Mouse (Mus musculus) macrophage (primary cell): Measurements from ENCODE around the gene Sell. TPM values are rescaled to one million over a fixed set of nuclear protein-coding genes. Genes with fewer than 3 reads are reported as not detected.

Source experiments
- H3K27ac ChIP-seq: fragments of 350-480 bp; formaldehyde crosslinking; 2 replicates; pipeline ENCODE4 v1.9.0; 2021
- H3K36me3 ChIP-seq: fragments of 350-480 bp; formaldehyde crosslinking; 2 replicates; pipeline ENCODE4 v1.9.0; 2021; ENCODE audit errors: inconsistent target
- H3K4me3 ChIP-seq: fragments of 350-480 bp; formaldehyde crosslinking; 2 replicates; pipeline ENCODE4 v1.9.0; 2021; ENCODE audit errors: inconsistent target
- H3K79me2 ChIP-seq: fragments of 350-480 bp; formaldehyde crosslinking; 2 replicates; pipeline ENCODE4 v1.9.0; 2021; ENCODE audit errors: inconsistent target
- WGBS: methylation state at CpG from one replicate; pipeline ENCODE4 v1.1.7; 2026; ENCODE audit warnings: inconsistent platforms; ENCODE audit not compliant: missing documents; 5-methylcytosine and 5-hydroxymethylcytosine counted together
- polyA plus RNA-seq: library from polyadenylated mRNA; stranded (reverse); fragments of 250-400 nt; gene quantifications from 3 replicates; pipeline ENCODE4 v1.2.4, GENCODE M21; 2018; ENCODE audit warnings: inconsistent platforms

Gene Sell
- polyA plus RNA-seq, 1 experiment from 2014 or later, result 3.3 TPM

DNA sequence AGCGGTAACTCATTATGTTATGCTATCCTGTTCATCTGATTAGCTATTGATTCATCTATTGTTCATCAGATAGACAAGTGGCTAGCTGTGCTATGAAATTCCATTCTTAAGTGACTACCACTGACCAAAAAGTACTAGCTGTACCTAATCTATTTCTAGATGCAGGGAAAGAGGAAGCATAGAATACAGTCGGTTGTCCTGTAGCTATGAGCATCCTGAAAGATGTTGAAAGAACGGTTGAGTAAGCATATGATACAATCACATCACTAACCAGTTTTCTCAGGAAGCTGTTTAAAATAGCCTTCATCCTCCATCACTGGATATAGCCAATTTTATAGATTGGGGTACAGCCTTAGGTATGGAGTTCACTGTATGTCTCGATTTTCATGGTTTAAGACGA, 26.1 kb downstream of the Sell start:
- Histone ChIP-seq H3K4me3 (no peak overlapping the region), H3K79me2 (no peaks in the 10 kb centered on the region), H3K27ac (peak overlapping the region; percentile 27), H3K36me3 (no peaks in the 10 kb centered on the region)
- WGBS, result 30% methylated on average over 5 of the region's 5 CpGs

DNA sequence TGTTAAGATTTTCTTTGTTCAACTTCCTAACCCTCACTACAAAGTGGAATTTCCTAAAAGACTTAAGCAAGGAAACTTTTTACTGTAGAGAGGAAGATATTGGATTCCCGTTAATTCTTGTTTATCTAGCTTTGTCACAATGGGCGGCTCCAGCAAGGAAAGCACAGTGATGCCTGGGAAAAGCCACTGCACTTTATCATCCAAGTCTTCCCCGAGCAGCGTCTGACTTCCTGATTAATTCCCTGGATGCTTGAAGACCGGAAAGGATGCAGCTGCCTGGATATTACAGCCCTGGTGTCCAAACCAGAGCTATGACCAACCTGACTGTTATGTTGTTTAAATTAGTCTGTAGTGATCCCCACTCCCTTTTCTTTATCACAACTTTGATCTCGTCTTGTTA, 35.0 kb downstream of the Sell start:
- H3K79me2 ChIP-seq, result no peaks in the 10 kb centered on the region
- 90% methylated on average over 6 of the region's 6 CpGs for WGBS
- H3K27ac ChIP-seq, result no peak overlapping the region
- no peaks in the 10 kb centered on the region for H3K36me3 ChIP-seq
- H3K4me3 ChIP-seq, result no peak overlapping the region

DNA sequence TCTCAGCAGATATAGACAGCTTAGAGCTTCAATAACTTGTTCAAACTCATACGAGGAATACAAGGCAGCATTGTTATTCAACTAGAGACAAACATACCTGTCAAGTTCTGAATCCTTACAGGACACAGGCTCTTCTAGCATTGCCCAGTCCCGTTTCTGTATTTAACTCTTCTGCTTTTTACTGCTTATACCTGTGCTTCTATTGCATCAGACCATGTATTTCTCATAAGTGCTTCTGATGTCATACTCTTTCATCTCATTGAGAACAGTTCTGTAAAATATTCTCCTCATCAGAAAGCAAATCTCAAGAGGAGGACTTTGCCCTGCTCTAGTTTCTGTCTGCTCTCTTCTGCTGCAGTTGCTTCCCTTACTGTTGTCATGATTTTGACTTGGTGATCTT, 36.1 kb downstream of the Sell start:
- 71% methylated on average over 2 of the region's 2 CpGs for WGBS
- Histone ChIP-seq H3K4me3 (no peak overlapping the region), H3K79me2 (no peaks in the 10 kb centered on the region), H3K36me3 (no peaks in the 10 kb centered on the region), H3K27ac (no peak overlapping the region)

DNA sequence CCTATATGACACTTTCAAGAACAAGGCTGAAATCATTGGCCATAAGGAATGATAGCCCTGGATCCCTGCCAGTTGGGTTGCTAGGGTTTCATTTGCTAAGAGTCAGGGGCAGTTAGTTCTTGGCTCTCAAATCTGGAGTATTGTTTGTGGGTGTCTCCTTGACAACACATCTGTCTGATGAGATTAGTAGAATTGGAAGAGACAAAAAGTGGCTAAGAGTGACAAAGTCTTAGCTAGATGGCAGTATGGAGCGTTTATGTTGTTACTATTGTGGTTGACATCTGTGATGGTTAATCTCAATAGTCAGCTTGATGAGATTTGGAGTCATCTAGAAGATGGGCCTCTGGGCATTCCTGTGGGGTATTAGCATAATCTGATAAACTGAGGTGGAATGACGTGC, 36.6 kb downstream of the Sell start:
- no peaks in the 10 kb centered on the region for H3K36me3 ChIP-seq
- no peak overlapping the region for H3K4me3 ChIP-seq
- no peaks in the 10 kb centered on the region for H3K79me2 ChIP-seq
- WGBS, result 96% methylated on average over 2 of the region's 2 CpGs
- no peak overlapping the region for H3K27ac ChIP-seq

DNA sequence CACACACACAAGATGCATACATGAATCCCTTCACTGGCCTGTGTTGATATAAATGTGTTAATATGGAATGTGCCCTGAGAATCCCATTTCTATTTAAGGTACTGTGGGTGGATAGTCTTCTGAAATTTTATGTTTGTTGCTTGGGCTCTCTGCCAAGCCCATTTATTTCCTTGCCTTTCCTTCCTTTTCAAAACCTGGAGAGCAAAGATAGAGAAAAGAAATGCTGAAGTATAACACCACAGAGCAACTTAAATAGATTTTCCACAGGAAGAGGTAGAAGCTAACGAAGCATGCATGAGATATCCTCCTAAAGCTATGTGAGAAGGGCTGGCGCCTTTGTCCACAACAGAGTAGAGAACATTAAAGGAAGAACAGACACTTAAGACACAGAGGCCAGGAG, 48.0 kb downstream of the Sell start:
- 71% methylated on average over 2 of the region's 2 CpGs for WGBS
- Histone ChIP-seq H3K27ac (no peak overlapping the region), H3K79me2 (no peaks in the 10 kb centered on the region), H3K4me3 (no peak overlapping the region), H3K36me3 (no peaks in the 10 kb centered on the region)

DNA sequence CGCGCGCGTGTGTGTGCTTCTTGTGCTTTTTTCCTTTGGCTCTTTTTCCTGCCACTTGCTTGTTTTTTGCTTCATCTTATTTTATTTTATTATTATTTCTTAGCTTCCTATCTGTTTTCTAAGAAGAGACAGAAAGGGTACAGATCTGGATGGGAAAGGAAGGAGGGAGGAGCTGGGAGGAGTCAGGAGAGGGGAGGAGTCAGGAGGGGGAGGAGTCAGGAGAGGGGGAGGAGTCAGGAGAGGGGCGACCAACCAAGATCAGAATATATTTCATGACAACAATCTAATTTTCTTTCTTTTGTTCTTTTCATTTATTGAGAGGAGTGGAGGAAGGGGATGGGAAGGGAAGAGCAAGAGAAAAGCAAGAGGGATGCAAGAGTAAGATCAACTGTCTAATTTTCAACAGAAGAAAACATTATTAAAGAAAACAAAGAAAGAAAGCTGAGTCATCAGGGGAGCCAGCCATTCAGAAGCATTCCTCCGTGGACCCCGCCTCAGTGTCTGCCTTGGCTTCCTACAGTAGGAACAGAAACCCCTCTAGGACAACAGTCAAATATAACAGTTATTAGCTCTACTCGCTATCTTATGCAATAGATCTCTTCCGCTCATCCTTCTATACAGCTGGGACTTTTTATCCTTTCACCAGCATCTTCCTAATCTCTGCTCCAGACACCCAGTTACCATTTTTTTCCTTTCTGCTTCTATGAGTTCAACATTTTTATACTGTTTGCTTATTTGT, 49.0 kb downstream of the Sell start:
- Histone ChIP-seq H3K4me3 (no peak overlapping the region), H3K36me3 (no peaks in the 10 kb centered on the region), H3K79me2 (no peaks in the 10 kb centered on the region), H3K27ac (no peak overlapping the region)
- WGBS, result 60% methylated on average over 5 of the region's 9 CpGs

DNA sequence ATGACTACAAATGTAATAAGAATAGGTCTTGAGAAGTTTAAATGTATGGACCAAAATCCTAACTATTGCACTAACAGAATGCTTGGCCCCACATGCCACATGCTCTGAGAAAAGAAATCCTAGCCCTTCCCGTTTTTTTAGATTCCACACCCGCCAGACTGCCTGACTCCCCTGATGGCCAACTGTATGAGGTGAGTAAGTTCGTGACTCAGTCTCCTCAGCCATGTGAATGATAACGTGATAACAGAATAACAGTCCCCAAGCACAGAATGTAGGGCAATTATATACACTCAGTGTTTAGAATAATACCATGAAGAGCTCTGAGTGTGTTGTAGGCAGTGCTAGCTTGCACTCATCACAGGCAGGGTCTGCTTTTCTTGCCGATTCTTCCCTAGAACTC, 52.5 kb downstream of the Sell start:
- no peaks in the 10 kb centered on the region for H3K36me3 ChIP-seq
- no peaks in the 10 kb centered on the region for H3K79me2 ChIP-seq
- no peak overlapping the region for H3K27ac ChIP-seq
- WGBS, result 81% methylated on average over 5 of the region's 5 CpGs
- no peak overlapping the region for H3K4me3 ChIP-seq

DNA sequence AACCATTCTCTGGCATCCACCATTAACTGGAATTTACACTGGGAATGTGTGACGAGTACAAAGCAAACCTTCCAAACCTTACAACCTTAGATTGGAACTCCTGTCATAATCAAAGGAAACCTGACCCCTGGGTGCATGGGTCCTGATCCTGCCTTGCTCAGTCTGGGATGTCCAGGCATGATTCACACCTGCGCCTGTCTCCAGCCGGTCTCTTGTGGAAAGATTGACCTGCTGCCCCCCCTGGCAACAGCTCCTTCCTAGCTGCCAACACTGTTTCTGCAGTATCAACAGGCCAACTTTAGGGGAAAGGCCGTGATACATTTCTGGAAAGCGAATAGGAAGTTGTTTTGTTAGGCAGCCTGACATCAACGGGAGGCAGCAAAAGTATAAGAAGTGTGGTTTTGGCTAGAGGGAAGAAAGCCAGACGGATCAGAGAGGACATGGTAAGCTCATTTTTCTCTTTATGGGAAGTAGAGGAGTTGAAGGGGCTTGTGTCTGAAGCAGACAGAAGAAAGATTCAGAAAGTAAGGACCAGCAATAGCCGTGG, 53.2 kb downstream of the Sell start, which contains the start of gene Selp:
TSS of gene Selp (plus strand) at position 318 of the 547 bp plus-strand sequence.
- Histone ChIP-seq H3K79me2 (no peaks in the 10 kb centered on the region), H3K27ac (no peak within 1 kb of the TSS), H3K36me3 (no peaks in the 10 kb centered on the region), H3K4me3 (no peak within 1 kb of the TSS)
- WGBS, result 40% methylated on average over 8 of the region's 8 CpGs

DNA sequence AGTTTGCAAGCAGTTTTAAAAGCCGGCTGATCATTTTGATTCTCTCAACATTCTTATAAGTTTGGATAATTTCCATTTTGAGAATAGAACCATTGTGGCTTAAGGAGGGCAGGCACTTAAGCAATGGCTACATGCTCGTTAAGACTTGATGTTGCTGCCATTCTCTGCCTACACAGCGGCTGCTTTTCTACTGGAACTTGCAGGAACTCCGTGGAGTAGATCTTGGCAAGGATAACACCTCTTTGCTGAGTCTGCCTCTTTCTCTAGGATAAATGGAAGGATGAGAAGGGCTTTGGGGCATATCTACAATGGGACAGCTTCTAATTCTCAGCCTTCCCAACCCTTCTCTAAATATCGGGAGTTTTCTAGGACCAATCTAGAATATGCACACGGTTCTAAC, 53.9 kb downstream of the Sell start:
- 73% methylated on average over 6 of the region's 6 CpGs for WGBS
- no peak overlapping the region for H3K27ac ChIP-seq
- H3K4me3 ChIP-seq, result no peak overlapping the region
- H3K79me2 ChIP-seq, result no peaks in the 10 kb centered on the region
- H3K36me3 ChIP-seq, result no peaks in the 10 kb centered on the region

DNA sequence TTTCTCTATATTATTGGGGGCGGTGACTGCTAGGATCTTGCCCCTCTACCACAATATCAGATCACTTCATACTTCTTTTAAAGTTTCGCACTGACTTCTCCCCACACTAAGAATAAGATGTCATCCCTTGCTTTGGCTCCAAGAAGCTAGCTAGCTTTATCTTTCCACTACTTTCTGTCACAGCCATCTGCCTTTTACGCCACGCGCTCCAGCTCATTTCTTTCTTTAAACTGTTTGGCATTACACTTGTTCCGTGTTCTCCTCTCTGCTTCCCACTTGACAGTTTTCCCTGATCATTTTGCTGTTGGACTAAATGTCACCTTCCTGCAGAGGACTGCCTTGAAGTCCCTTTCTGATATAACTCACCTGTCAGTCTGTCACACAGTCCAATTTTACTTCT, 56.1 kb downstream of the Sell start:
- Histone ChIP-seq H3K27ac (no peak overlapping the region), H3K36me3 (no peaks in the 10 kb centered on the region), H3K4me3 (no peak overlapping the region), H3K79me2 (no peaks in the 10 kb centered on the region)
- WGBS, result 93% methylated on average over 6 of the region's 6 CpGs

DNA sequence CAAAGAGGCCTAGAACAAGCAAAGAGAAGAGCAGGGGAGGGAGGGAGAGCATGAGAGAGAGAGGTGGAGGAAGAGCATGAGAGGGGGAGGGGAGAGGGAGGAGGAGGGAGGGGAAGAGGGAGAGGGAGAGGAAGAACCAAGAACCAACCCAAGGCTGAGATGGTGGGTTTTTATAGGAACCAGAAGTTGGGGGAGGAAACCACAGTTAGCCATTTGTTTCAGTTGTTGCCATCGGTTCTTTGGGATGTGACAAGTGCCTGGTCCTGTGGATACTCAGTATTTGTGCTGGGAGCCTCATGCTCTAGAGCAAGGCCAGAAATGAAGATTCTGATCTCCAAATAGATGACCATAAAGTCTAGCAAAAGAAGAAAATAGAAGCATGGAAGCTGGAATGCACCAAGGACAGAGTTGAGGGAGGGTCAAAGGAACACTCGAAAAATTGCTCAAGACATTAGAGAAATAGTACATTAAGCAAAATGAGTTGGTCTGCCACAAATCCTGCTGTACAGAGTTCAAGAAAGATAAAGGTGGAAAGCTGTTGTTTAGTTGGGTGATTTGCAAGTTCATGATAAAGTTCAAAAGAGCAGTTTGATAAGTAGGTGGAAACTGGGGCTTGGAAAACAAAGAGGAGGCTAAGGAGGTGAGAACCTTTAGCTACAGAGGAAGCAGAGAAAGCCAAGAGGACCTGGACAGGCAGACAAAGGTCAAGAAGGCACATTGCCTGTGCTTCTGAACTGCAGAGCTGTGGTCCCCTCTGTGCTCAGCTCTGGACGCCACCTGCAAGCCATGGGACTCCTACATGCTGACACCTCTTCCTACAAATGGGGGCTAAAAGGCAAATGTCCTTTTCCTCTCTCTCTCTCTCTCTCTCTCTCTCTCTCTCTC, 58.4 kb downstream of the Sell start:
- no peaks in the 10 kb centered on the region for H3K79me2 ChIP-seq
- WGBS, result 58% methylated on average over 3 of the region's 3 CpGs
- no peak overlapping the region for H3K27ac ChIP-seq
- H3K36me3 ChIP-seq, result no peaks in the 10 kb centered on the region
- no peak overlapping the region for H3K4me3 ChIP-seq

DNA sequence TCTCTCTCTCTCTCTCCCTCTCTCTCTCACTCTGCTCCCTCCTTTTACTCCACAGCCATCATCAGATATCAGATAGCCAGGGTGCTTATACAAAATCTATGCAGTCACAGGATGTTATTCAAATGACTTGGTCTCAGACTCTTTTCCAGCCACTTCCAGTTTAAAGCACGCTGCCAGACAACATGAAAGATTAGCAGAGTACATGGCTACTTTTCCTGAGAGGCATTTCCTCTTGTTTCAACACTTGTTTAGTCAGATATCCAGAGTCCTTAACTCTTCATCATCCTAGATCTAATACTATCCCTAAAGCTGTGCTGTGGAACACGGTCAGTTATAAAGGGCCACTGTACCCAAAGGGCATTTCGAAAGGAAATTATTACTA, 59.0 kb downstream of the Sell start:
- H3K79me2 ChIP-seq, result no peaks in the 10 kb centered on the region
- no peak overlapping the region for H3K4me3 ChIP-seq
- H3K36me3 ChIP-seq, result no peaks in the 10 kb centered on the region
- H3K27ac ChIP-seq, result no peak overlapping the region
- WGBS, result 89% methylated on average over 3 of the region's 3 CpGs

DNA sequence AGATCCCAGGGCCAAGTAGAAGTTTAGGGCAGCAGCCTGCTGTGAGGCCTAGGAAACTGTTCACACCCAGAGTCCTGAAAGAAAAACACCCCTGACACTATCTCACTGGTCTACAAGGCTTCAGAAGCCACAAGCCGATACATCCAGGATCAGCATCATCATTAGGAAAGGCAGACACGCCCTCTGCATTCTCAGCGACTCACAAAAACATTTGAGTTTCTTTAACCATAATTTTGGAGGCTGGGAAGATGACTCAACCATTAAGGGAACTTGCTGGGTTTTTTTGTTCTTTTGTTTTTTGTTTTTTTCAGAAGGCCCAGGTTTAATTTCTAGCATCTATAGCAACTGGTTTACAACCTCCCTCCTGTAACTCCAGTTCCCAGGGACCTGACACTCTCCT, 62.1 kb downstream of the Sell start:
- 84% methylated on average over 3 of the region's 3 CpGs for WGBS
- Histone ChIP-seq H3K36me3 (no peaks in the 10 kb centered on the region), H3K4me3 (no peak overlapping the region), H3K27ac (no peak overlapping the region), H3K79me2 (no peaks in the 10 kb centered on the region)

DNA sequence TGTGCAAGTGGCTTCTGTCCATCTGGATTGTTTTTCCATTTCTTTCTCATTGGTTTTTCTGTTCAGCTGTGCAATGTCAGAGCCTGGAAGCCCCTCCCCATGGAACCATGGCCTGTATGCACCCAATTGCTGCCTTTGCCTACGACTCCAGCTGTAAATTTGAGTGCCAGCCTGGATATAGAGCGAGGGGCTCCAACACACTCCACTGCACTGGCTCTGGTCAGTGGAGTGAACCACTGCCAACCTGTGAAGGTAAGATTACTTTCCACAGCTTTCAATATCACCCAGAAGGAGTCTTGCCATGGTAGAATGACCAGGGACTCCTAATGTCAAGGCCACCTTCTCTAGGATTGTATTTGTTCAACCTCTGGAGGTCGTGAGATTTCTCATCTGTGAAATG, 68.2 kb downstream of the Sell start:
- Histone ChIP-seq H3K36me3 (no peaks in the 10 kb centered on the region), H3K4me3 (no peak overlapping the region), H3K27ac (no peak overlapping the region), H3K79me2 (no peaks in the 10 kb centered on the region)
- WGBS, result 89% methylated on average over 3 of the region's 3 CpGs

DNA sequence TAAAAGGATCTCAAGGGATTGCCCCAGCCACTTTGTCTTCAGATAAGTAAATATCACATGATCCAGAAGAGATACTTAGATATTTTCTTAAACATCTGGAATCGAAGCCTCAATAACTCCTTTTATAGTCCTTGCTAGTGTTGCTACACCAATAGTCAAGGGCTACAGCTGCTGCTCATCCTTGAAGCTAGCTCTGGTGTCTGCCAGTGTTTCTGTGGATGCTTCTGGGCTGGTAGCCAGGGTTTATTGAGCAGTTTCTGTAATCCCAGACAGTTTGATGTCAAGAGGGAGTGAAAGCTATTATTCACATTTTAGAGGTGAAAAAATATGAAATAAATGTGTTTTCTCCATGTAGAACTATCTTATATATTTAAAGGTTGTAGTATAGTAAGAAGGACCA, 70.8 kb downstream of the Sell start:
- no peak overlapping the region for H3K4me3 ChIP-seq
- 100% methylated on average over 1 of the region's 1 CpGs for WGBS
- no peaks in the 10 kb centered on the region for H3K79me2 ChIP-seq
- H3K36me3 ChIP-seq, result no peaks in the 10 kb centered on the region
- no peak overlapping the region for H3K27ac ChIP-seq
